Mouse (Mus musculus): ENCODE measurements around the gene Map3k4.

The Map3k4 gene

DNA sequence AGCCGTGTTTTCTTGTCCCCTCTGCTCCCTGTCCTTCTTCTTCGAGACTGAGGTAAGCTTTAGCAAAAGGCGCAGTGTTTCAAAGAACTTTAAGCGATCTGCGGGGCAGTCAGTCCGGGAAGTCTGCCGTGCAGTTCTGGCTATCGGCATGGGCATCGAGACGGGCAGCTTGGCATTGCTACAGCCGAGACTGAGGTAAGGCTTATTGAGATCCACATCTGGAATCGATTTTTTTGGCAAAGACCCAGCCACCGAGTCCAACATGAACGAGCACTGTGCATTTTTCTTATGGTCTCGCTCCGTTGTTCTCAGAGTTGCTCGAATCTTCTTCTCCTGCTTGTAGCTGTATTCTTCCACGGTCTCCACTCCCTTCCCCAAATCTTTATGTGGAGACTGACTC, 46.8 kb downstream of the Map3k4 start:
- no peak for DNase-seq (ENCODE audit: low read depth, low spot score)

DNA sequence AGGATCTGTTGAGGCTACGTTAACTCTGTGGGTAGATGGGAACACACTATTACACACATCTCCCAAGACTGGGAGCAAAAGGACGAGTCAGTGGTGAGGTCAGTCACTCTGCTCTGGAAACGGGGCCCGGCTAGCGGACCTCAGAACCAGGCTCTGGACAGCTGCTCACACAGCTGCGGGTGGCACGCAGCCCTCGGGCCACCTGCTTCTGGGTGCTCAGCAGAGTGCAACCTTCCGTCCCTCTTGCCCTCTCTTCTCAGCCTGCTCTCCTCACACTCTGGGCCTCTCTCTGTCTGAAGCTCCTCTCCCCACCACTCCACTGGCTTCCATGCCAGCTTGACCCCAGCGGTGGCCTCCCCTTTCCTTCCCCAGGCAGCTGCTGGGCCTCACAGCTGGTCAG, 50.1 kb downstream of the Map3k4 start:
- DNase-seq (ENCODE audit: low read depth, low spot score), result no peak

DNA sequence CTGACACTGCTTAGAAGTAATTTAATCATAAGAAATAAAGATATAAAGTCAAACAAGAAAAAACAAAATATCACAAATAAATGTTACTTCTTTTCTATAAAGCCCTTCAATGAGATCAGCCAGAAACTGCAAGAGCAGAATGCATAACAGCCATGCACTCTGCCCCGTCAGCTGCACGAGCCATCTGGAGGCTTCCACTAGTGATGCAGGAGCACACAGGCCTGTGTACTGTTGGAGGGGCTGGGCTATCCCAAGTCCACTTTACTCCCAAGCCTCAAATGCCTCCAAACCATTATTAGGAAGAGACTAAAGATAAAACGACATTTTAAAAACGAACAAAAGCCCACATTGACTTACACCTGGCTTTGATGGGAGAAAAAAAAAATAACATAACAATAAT, 50.5 kb downstream of the Map3k4 start:
- no peak for DNase-seq (ENCODE audit: low read depth, low spot score)

DNA sequence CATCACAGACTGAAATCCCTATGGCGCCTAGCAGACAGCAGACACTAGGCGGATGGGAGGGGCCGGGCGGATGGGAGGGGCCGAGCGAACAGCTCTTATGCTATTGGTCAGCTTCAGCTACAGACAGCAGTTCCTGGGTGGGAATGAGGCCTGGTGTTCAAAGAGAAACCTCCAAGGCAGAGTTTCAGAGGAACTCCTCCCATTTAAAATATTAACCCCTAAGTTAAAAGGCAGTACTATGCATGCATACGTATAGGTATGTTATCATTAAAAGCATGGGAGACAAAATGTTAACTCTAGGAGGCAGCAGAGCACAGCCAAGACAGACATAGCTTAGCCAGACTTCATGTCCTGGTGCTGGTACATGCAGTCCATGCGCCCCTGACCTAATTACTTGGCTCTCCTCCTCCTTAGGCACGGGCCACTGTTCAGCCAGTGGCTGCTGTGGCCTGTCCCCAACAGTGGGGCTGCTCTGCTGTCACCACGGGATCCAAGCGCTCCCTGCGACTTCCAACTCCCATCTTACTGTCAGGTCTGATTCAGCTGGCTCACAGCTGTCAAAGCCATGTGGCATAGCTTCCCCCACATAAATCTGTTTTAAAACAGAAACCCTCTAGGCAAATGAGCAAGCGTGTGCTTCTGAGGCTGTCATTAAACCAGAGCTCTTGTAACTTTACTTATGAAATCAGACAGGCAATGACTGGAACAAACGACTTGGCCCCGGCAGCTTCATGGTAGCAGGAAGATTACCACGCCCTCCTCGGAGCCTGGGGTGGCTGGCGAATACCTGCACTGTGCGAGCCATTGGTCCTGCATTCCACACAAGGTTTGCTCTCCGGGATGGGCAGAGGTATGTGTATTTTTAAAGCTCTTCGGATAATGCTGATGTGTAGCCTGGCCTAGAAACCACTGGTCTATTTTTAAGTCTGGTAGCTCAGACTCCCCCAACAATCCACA, 52.3 kb downstream of the Map3k4 start:
- peak; percentile 29 for DNase-seq (ENCODE audit: low read depth, low spot score)

DNA sequence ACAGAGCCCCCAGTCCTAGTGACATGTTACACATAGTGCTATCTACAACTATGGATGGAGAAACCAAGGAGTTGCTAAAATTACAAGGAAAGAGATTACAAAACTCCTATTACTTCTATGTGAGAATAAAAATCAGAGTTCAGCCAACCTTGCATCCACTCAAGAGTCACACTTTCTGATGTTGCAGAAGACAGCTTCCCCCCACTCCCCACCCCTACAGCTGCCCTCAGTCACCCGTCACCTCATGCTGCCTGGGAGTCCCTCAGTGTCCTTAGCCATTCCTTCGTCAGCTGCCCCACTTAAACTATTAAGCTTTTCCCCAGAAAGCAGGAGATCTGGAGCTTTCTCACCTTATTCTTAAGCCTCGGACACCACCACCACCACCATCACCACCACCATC, 54.3 kb downstream of the Map3k4 start:
- DNase-seq (ENCODE audit: low read depth, low spot score), result no peak

DNA sequence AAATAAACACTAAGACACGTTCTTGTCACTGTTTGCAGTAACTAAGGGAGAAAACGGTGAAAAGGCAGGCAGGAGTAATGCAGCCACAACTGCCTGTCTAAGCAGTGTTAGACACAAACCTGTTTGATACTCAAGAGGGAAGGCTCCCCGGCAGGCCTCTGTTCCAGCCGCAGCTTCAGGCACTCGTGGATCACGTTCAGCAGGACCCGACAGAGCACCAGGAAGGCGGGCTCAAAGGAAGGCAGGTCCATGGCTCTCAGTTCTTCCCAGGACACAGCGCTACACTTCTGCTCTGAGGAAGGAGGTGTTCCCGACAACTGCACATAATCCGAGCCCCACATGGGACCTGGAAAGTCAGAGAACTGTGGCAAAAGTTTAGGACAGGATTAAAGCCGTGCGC, 54.8 kb downstream of the Map3k4 start:
- no peak for DNase-seq (ENCODE audit: low read depth, low spot score)

DNA sequence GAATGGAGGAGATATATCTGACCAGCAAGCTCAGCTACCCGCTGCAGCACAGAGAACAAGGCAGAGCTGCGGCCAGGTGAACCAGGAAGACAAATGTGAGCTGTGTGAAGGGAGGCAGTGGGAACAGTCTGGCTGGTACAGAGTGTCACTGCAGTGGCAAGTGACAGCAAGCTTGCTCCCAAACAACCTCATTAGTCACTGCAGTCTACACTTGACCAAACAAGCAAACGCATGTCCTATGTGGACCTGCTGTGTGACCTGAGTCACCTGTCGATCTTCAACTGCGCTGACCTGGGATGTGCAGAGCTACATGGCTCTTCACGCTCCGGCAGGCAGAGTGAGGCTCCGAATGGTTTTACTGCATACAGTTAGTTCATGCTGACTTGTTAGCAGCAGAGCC, 55.7 kb downstream of the Map3k4 start:
- DNase-seq (ENCODE audit: low read depth, low spot score), result no peak

DNA sequence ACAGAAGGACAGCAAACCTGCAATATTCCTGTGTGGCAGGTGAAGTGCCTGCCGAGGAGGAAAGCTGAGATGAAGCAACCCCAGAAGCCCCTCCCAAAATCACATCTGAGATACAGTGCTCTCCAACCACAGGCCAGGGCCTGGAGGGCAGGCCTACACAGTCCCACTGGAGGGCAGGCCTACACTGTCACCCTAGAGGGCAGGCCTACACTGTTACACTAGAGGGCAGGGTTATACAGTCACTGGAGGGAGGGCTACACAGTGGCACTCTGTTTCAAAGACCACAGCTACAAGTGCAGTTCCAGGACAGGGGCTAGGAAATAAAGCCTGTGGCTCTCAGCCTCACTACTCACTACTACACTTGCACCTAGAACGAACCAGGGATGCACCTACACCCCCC, 56.7 kb downstream of the Map3k4 start:
- DNase-seq (ENCODE audit: low read depth, low spot score), result no peak

DNA sequence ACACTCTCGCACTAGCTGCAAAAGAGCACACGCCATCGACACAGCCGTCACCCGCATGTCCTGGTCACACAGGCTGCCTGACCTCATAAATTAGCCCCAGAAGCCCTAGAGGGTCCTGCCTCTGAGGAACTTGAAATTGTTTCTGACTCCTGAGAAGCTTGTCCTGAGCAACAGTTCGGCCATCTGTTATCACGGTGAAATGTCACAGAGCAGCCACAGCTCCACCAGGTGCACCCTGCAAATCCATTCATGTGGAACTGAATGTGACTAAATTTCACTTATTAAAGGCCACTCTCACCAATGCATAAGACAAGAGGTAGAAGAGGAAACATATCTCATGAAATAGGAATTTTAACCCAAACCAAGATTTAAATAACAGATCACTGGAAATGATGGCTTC, 57.2 kb downstream of the Map3k4 start:
- no peak for DNase-seq (ENCODE audit: low read depth, low spot score)

DNA sequence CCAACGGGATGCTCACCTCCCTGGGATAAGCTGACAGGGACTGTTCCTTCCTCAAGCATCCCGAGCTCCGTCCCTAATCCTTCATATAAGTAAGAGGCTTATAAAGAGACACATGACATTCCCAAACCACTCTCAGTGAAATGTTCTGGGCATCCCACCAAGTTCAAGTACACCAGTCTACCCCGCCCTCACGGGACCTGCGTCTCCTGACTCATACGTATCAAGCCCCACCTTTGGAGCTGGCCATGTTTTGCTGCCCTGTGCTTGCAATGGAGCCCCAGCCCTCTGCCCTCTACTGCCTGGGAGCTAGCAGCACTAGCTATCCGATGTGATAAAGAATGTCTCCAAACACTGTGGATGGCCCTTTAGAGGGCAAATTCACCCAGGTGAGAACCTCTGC, 58.6 kb downstream of the Map3k4 start:
- no peak for DNase-seq (ENCODE audit: low read depth, low spot score)

DNA sequence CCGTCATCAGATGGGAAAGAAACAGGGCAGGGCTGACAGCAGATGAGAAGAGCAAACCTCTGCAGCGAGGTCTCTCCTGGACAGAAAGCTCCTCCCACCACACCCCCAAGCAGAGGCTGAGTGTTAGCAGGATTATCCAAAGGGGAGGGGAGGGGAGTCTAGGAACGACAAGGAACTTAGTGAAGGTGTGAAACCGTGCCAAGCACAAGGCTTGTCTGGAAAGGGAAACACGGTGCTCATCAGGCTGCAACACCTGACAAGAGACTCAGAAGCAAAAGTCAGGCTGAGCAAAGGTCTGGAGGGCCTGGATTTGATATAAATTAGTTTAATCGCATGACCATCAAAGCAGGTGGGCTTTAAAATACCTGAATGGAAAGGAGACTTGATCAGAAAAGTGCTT, 60.1 kb downstream of the Map3k4 start:
- DNase-seq (ENCODE audit: low read depth, low spot score), result no peak

DNA sequence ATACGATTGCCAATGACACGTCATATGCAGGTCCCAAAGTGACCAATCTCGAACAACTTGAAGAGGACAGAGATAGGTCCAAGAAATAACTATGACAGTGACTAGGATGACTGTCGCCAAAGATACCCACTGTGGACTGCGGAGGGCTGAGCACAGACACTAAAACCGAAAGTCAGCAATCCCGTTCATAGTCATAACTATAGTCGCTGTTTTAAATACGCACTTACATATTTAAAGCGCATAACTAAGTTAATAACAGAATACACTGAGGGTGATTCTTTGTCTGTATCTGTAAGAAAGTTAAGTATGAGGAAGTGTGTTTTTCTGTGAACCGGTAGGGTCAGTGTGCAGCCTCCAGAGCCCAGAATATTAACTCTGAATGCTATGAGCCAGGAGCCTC, 62.5 kb downstream of the Map3k4 start:
- no peak for DNase-seq (ENCODE audit: low read depth, low spot score)

DNA sequence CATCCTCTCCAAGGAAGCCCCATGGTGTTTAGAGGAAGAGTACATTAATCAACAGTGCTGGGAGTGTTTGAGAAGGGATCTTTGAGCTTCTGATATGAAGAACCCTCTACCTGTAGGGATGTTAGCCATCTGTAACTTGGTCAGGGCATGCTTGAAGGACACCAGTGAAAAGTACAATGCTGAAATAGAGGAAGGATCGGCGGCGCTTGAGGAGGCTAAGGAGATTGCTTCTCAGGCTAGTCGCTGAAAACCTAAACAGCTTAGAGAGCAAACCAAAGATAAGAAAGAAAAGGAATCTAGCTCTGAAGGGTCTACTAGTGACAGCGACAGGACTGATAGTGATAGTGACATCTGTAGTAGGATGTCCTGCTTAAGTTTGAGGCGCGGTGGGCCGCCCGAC, 68.0 kb downstream of the Map3k4 start:
- DNase-seq (ENCODE audit: low read depth, low spot score), result no peak

DNA sequence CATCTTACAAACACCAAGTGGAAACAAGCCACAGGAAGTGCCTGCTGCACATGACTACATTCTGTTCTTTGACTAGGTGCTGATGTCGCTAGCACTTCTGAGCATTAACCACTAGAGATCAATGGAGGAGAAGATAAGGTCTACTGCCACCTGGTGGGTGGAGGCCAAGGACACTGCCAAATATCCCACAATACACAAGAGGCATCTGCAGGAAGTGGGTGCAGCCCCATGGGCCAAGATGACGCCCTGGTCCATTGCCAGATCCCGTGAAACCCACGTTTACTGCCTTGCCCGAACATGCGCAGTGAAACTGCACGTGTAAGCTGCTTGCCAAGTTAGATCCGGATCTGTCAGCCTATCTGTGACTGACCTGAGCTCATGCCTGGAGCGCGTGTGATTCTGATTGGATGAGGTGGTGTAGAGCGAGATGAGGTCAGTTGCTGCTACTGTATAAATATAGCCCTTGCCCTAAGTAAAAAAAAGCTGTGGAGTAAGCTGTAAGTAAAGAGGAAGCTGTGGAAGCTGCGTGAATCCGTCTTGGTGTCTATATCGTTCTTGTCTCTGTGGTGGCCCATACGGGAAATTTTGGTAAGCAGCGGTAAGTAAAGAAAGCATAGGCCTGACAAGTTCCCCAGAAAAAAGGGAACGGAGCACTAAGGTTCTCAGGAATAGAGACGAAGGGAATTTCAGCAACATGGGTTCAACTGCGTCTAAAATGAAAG, 68.7 kb downstream of the Map3k4 start:
- peak; percentile 7 for DNase-seq (ENCODE audit: low read depth, low spot score)

DNA sequence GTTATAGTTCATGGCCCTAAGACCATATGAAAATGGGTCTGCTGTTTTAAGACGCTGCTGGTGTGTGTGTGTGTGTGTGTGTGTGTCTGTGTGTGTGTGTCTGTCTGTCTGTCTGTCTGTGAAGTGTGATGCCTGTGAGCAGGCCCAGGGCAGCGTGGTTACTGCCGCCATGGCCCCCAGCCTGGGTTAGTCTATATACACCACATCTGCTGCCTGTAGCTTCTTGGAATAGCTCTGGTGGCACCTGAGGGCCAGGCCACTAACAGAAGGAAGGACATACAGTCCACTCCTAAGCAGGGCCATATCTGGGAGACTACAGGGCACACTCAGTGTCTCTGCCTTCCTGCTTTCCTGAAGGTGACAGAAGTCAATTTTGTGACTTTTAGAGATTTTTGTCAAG, 77.9 kb downstream of the Map3k4 start:
- DNase-seq (ENCODE audit: low read depth, low spot score), result no peak

DNA sequence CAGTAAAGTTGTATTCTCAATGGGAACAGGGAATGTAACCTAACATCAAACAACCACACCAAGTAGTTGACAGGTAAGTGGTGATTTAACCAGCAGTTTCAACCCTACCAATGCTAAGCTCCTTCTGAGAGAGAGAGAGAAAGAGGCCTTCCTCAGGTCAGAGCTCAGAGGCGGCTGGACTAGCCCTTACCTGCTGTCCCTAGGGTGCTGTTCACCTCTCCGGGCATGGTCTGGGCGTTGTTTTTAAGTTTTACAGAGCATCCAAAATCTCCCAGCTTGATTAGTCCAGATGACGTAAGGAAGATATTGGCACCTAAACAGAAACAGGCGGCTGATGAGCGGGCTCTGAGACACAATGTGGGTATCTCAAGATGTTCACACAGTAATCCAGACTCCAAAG, 85.9 kb downstream of the Map3k4 start:
- no peak for DNase-seq (ENCODE audit: low read depth, low spot score)

DNA sequence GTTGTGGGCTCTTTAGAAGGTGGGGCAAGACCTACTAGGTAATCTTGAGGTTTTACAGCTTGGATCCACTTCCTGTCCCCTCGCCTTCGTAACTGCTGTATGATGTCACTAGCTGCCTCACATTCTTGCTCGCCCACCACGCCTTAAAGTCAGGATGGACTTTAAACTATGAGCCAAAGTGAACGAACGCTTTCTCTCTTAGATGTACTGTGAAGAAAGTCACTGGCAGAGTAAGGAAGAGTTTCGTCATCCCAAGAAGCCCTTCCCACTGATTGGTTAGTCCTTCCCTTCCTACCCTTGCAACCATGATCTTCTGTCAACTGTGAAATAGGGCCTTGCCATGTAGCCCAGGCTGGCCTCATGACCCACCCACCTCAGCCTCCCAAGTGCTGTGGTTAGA, 87.5 kb downstream of the Map3k4 start:
- DNase-seq (ENCODE audit: low read depth, low spot score), result no peak

DNA sequence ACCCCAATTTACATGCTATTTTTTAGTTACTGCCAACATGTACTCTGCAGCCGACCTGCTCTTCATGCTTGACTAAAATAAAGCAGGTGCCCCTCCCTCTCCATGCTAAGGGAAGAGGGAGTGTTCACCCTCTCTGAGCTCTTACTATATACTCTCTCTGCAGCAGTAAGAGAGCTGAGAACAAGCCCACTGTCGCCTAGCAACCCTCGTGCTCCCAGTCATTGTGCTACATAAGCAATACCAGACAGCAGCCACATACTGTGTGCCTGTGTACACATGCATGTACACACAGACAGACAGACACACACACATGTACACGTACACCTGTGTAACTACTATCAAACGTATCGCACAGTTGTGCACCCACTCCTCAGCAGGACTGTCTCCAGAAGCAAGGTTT, 88.4 kb downstream of the Map3k4 start:
- DNase-seq (ENCODE audit: low read depth, low spot score), result no peak

DNA sequence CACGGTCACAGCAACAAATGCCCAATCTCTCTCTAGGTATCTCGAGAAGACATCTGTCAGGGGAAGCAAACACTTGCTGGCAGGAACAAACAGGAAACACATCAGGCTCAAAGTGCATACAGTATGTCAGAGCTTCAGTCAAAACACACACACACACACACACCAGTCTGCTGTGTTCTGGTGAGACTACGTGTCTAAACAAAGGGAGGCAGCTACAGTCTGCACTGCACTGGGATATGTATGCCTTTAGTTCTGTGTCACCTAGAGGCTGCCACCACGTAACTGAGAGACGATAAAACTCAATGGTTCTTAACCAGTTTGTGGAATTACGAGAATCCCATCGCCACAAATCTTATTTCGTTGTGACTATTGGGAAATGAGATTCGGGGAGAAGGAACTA, 88.8 kb downstream of the Map3k4 start:
- DNase-seq (ENCODE audit: low read depth, low spot score), result no peak

DNA sequence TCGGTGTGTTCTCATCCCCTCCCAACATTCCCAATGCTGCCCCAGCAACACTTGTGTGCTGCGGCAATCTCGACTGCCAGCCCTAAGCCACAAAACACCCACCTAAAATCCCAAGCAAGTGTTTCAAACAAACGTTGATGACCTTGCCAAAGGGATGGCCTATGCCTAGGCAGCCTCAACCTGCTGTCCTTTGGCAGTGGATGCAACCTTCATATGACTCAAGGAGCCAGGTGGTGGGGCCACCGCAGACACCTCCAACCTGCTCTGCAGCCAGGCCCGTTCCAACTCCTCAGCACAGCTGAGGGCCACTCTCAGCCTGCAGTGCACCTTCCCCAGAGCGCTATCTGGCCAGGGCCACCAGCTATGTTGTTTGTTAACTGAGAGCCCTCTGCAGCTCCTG, 90.1 kb downstream of the Map3k4 start:
- no peak for DNase-seq (ENCODE audit: low read depth, low spot score)

DNA sequence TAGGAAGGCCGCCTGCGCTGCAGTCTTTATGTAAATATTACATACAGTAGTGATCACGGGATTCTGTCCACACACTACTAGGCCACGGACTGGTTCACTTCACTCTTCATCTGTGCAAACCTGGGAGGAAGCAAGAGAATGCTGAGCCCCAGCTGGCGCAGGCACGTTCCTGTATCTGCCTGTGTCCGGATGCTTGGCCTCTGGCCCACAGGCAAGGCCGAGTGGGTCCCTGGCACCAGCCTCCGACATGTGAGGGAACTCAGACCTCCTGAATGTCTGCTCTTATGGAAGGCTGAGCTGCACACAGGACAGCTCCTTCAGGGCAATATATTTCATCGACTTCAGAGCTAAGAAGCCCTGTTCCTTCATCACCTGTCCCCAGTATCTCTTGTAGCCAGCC, 90.6 kb downstream of the Map3k4 start:
- no peak for DNase-seq (ENCODE audit: low read depth, low spot score)

DNA sequence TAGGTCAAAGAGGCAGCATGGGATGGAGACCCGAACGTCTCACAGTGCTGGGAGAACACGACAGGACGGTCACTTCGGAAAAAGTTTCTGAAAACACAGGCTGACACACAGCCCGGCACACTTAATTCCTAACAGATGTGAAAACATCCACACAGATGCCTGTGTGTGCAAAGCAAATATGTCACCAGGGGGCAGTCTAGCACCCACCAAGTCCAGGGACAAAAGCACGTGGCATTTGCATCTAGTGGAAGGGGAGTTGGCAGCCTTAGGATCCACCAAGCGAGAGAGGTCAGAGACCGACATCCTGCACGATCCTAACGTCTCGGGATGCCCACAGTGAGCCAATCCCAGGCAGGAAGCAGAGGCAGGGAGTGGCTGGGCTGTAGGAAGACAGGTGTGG, 92.0 kb downstream of the Map3k4 start:
- DNase-seq (ENCODE audit: low read depth, low spot score), result peak; percentile 80

DNA sequence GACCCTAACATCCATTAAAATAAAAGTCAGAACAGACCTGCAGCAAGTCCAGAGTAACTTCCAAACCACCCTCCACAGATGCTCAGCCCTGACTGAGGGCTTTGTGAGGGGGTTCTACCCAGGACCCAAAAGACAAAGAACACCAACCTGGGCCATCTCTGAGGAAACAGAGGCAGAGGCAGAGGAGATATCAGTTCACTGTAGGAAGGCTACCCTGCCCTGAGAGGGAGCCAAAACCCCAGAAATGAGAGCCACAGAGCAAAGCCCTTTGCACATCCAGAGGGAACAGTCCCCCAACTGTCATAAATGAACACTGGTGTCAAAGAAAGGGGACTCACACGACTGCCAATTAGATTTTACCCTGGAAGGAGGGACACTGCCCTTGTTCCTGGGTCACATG, 93.4 kb downstream of the Map3k4 start:
- no peak for DNase-seq (ENCODE audit: low read depth, low spot score)
